Mouse (Mus musculus): ENCODE data around the gene Scnn1a. TPM values are rescaled to one million over a fixed set of nuclear protein-coding genes. Genes with fewer than 3 reads are reported as not detected.

Gene Scnn1a
- polyA plus RNA-seq, 1 experiment: 0.20 TPM

DNA sequence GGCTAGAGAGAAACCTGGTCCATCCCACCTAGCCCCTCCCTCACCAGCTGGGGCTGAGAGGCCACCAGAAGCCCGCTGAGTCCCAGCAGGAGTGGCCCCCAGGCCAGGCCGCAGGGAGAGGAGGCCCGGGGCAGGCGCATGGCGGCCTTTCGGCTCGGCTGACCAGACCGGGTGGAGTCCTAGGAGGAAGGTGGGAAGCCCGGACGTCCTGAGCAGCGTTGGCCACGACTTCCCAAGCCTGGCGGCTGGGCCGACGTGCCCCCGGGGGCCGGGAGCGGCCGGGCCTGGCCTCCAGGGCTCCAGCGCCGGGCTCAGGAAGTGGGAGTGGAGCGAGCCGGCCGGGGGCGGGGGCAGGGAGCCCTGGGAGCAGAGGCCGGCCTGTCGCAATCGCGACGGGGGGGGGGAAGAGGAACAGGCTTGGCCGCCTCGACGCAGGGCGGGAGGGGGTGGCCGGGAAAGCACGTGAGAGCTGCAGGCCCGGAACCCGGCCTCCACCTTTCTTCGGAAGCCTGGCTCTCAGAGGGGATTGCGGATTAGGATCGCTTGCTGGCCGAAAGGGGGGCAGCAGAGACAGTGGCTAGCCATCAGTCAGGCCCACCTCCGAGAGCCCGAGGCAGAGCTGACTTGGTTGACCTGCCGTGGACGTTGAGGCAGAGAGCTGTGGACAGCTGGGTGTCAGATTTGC lies 6.8 kb upstream of the Scnn1a start, which contains the start of gene Ltbr:
TSS of gene Ltbr (minus strand) at position 340 of the 685 bp plus-strand sequence.
- peak within 1 kb of the TSS; percentile 79 for H3K4me3 ChIP-seq

GRCm38 (mm10) chr6:125314231-125314563 lies 6.3 kb upstream of the Scnn1a start:
- peaks cover 11% of the 10 kb centered on the region for H3K79me2 ChIP-seq (ENCODE audit: control insufficient read depth, insufficient read depth)
- H3K36me3 ChIP-seq (ENCODE audit: control insufficient read depth, insufficient read depth): peaks cover 15% of the 10 kb centered on the region
- H3K4me2 ChIP-seq (ENCODE audit: low read depth): peak overlapping the region; percentile 80
- peak overlapping the region; percentile 73 for H3ac ChIP-seq (ENCODE audit: control insufficient read depth, insufficient read length)
- no peaks in the 10 kb centered on the region for H3K27me3 ChIP-seq (ENCODE audit: control insufficient read depth, insufficient read depth, insufficient read length)
- peak overlapping the region; percentile 79 for H3K4me3 ChIP-seq
- TF ChIP-seq USF1 (IDR thresholded peaks at IDR 0.05; ENCODE audit: low read depth) (no peak), MYOD1 (IDR thresholded peaks at IDR 0.05; ENCODE audit: control insufficient read depth in 1 of 3, insufficient read length in 2 of 3, low read depth in 2 of 3) (peak in 1 of 3 experiments; percentile 30)

More for the DNA sequence above, 6.8 kb upstream of the Scnn1a start, which contains the start of gene Ltbr:
- peak within 1 kb of the TSS; percentile 80 for H3K4me2 ChIP-seq (ENCODE audit: low read depth)
- H3K27me3 ChIP-seq (ENCODE audit: control insufficient read depth, insufficient read depth, insufficient read length): no peaks in the 10 kb centered on the region
- H3ac ChIP-seq (ENCODE audit: control insufficient read depth, insufficient read length): peak within 1 kb of the TSS; percentile 73
- H3K79me2 ChIP-seq (ENCODE audit: control insufficient read depth, insufficient read depth): peaks cover 11% of the 10 kb centered on the region
- peak; percentile 67; the same call in 1 of the 2 replicates for TF ChIP-seq CEBPB (IDR thresholded peaks at IDR 0.05; ENCODE audit: insufficient read depth, poor library complexity, severe bottlenecking)
- no peak for TF ChIP-seq E2F4 (IDR thresholded peaks at IDR 0.05; ENCODE audit: insufficient read depth)
- peak; percentile 51 for TF ChIP-seq POLR2A (IDR thresholded peaks at IDR 0.05; ENCODE audit: insufficient read length, low read depth)
- TF ChIP-seq USF1 (IDR thresholded peaks at IDR 0.05; ENCODE audit: low read depth): no peak
- peak in 1 of 3 experiments; percentile 15 for TF ChIP-seq MYOD1 (IDR thresholded peaks at IDR 0.05; ENCODE audit: control insufficient read depth in 1 of 3, insufficient read length in 2 of 3, low read depth in 2 of 3)
- TF ChIP-seq POLR2AphosphoS2 (IDR thresholded peaks at IDR 0.05; ENCODE audit: insufficient read length, low read depth): peak; percentile 53
- peak in 1 of 3 experiments; percentile 50 for TF ChIP-seq MYOG (IDR thresholded peaks at IDR 0.05; ENCODE audit: control insufficient read depth in 1 of 3, insufficient read depth in 1 of 3, insufficient read length in 2 of 3, low read depth in 2 of 3)
- TF ChIP-seq TCF3 (IDR thresholded peaks at IDR 0.05; ENCODE audit: insufficient read length, low read depth): no peak
- no peak for TF ChIP-seq TCF12 (IDR thresholded peaks at IDR 0.05; ENCODE audit: insufficient read depth, poor library complexity, severe bottlenecking)
- no peak for TF ChIP-seq MAX (IDR thresholded peaks at IDR 0.05; ENCODE audit: low read depth)
- H3K36me3 ChIP-seq (ENCODE audit: control insufficient read depth, insufficient read depth): peaks cover 15% of the 10 kb centered on the region

DNA sequence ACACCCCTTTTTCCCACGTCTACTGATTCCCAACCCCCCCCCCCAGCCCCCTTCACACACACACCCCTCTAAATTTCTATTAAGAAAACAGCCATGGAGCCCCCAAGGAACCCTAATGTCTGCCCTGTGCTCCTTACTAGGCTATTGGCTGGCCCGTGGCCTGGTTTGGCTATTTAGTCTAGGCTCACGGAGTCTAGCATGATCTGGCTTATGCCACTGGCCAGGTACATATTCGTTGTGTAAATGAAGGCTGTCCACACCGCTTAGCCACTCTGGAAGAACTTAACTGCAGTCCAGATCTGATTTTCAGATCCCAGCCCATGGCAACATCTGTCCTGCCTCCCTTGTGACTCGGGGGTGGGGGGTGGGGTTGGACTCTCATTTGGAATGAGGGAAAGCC lies 5.7 kb upstream of the Scnn1a start:
- peak overlapping the region; percentile 79 for H3K4me3 ChIP-seq
- no peak overlapping the region for H3ac ChIP-seq (ENCODE audit: control insufficient read depth, insufficient read length)
- TF ChIP-seq MYOG (IDR thresholded peaks at IDR 0.05; ENCODE audit: control insufficient read depth in 1 of 3, insufficient read depth in 1 of 3, insufficient read length in 2 of 3, low read depth in 2 of 3) (no peak), POLR2A (IDR thresholded peaks at IDR 0.05; ENCODE audit: insufficient read length, low read depth) (no peak), E2F4 (IDR thresholded peaks at IDR 0.05; ENCODE audit: insufficient read depth) (no peak), REST (IDR thresholded peaks at IDR 0.05; ENCODE audit: insufficient read depth, insufficient read length) (no peak), TCF12 (IDR thresholded peaks at IDR 0.05; ENCODE audit: insufficient read depth, poor library complexity, severe bottlenecking) (no peak), CEBPB (IDR thresholded peaks at IDR 0.05; ENCODE audit: insufficient read depth, poor library complexity, severe bottlenecking) (no peak), USF1 (IDR thresholded peaks at IDR 0.05; ENCODE audit: low read depth) (no peak), TCF3 (IDR thresholded peaks at IDR 0.05; ENCODE audit: insufficient read length, low read depth) (no peak), SRF (IDR thresholded peaks at IDR 0.05; ENCODE audit: control insufficient read depth, insufficient read length, low read depth) (no peak), MAX (IDR thresholded peaks at IDR 0.05; ENCODE audit: low read depth) (no peak), MYOD1 (IDR thresholded peaks at IDR 0.05; ENCODE audit: control insufficient read depth in 1 of 3, insufficient read length in 2 of 3, low read depth in 2 of 3) (no peak), POLR2AphosphoS2 (IDR thresholded peaks at IDR 0.05; ENCODE audit: insufficient read length, low read depth) (no peak)
- H3K27me3 ChIP-seq (ENCODE audit: control insufficient read depth, insufficient read depth, insufficient read length): no peaks in the 10 kb centered on the region
- H3K36me3 ChIP-seq (ENCODE audit: control insufficient read depth, insufficient read depth): peaks cover 15% of the 10 kb centered on the region
- peaks cover 11% of the 10 kb centered on the region for H3K79me2 ChIP-seq (ENCODE audit: control insufficient read depth, insufficient read depth)
- peak overlapping the region; percentile 80 for H3K4me2 ChIP-seq (ENCODE audit: low read depth)

GRCm38 (mm10) chr6:125317077-125317476 lies 3.4 kb upstream of the Scnn1a start:
- H3K36me3 ChIP-seq (ENCODE audit: control insufficient read depth, insufficient read depth): peaks cover under 1% of the 10 kb centered on the region
- no peak overlapping the region for H3ac ChIP-seq (ENCODE audit: control insufficient read depth, insufficient read length)
- no peaks in the 10 kb centered on the region for H3K27me3 ChIP-seq (ENCODE audit: control insufficient read depth, insufficient read depth, insufficient read length)
- H3K4me2 ChIP-seq (ENCODE audit: low read depth): no peak overlapping the region
- H3K79me2 ChIP-seq (ENCODE audit: control insufficient read depth, insufficient read depth): peaks cover 11% of the 10 kb centered on the region
- H3K4me3 ChIP-seq: no peak overlapping the region
- no peak for TF ChIP-seq E2F4 (IDR thresholded peaks at IDR 0.05; ENCODE audit: insufficient read depth)
- no peak for TF ChIP-seq TCF12 (IDR thresholded peaks at IDR 0.05; ENCODE audit: insufficient read depth, poor library complexity, severe bottlenecking)
- TF ChIP-seq USF1 (IDR thresholded peaks at IDR 0.05; ENCODE audit: low read depth): no peak
- TF ChIP-seq MYOG (IDR thresholded peaks at IDR 0.05; ENCODE audit: control insufficient read depth in 1 of 3, insufficient read depth in 1 of 3, insufficient read length in 2 of 3, low read depth in 2 of 3): no peak
- no peak for TF ChIP-seq CEBPB (IDR thresholded peaks at IDR 0.05; ENCODE audit: insufficient read depth, poor library complexity, severe bottlenecking)
